Mouse (Mus musculus): Measurements from ENCODE around the gene Ppt2.

- TF ChIP-seq POLR2A (IDR thresholded peaks at IDR 0.05; ENCODE audit: low read depth, low read length): no peak
- no peak for TF ChIP-seq CTCF (conservative IDR thresholded peaks at IDR 0.05; ENCODE audit: insufficient read depth, insufficient read length, low read depth, low read length)
Observed at GRCm38 (mm10) chr17:34568421-34568820, 59.9 kb downstream of the Ppt2 start.
